Mouse (Mus musculus): Measurements from ENCODE around the gene Ephb1.

- TF ChIP-seq CTCF (IDR thresholded peaks at IDR 0.05; ENCODE audit: control insufficient read depth, insufficient read depth, insufficient replicate concordance, low read depth, low read length) (no peak), POLR2A (IDR thresholded peaks at IDR 0.05; ENCODE audit: control insufficient read depth, low read depth, low read length) (no peak)
Measured at GRCm38 (mm10) chr9:102291230-102291629, 63.3 kb downstream of the Ephb1 start.
